Mouse (Mus musculus): ENCODE measurements around the gene Fam178b. TPM values are rescaled to one million over a fixed set of nuclear protein-coding genes. Genes with fewer than 3 reads are reported as not detected.

Fam178b gene
- polyA plus RNA-seq (2015; fragmentation: Nextera tagmentation; extraction: Ambion mirVana), result 0.34 TPM in 1 of 2 replicates, not detected in the other

GRCm38 (mm10) chr1:36682620-36683355 is at the start of gene Fam178b:
TSS of gene Fam178b (minus strand) at chr1:36683183.
- 94% methylated on average over 39 of the region's 39 CpGs for WGBS
- no peaks in the 10 kb centered on the region for H3K27me3 ChIP-seq
- H3K36me3 ChIP-seq, result no peaks in the 10 kb centered on the region
- H3K4me3 ChIP-seq, result no peak within 1 kb of the TSS
- H3K9ac ChIP-seq, result no peak within 1 kb of the TSS
- no peaks in the 10 kb centered on the region for H3K4me1 ChIP-seq (replicated peaks)
- H3K4me2 ChIP-seq, result no peak within 1 kb of the TSS
- no peaks in the 10 kb centered on the region for H3K9me3 ChIP-seq
- ATAC-seq (ENCODE audit: low FRiP score, low read depth), result no peak
- H3K27ac ChIP-seq (replicated peaks), result no peak within 1 kb of the TSS

GRCm38 (mm10) chr1:36724057-36724431 is 41.1 kb upstream of the Fam178b start:
- H3K4me3 ChIP-seq, result no peak overlapping the region
- H3K9ac ChIP-seq, result no peak overlapping the region
- no peaks in the 10 kb centered on the region for H3K9me3 ChIP-seq
- no peak for ATAC-seq (ENCODE audit: low FRiP score, low read depth)
- H3K27me3 ChIP-seq, result no peaks in the 10 kb centered on the region
- H3K36me3 ChIP-seq, result no peaks in the 10 kb centered on the region
- H3K4me1 ChIP-seq (replicated peaks), result no peaks in the 10 kb centered on the region
- WGBS, result 68% methylated on average over 4 of the region's 4 CpGs
- H3K27ac ChIP-seq (replicated peaks), result no peak overlapping the region
- no peak overlapping the region for H3K4me2 ChIP-seq

GRCm38 (mm10) chr1:36723146-36724056 is 40.4 kb upstream of the Fam178b start:
- 73% methylated on average over 16 of the region's 16 CpGs for WGBS
- Histone ChIP-seq H3K4me1 (replicated peaks) (no peaks in the 10 kb centered on the region), H3K4me3 (no peak overlapping the region), H3K27me3 (no peaks in the 10 kb centered on the region), H3K9ac (no peak overlapping the region), H3K4me2 (no peak overlapping the region), H3K36me3 (no peaks in the 10 kb centered on the region), H3K27ac (replicated peaks) (no peak overlapping the region), H3K9me3 (no peaks in the 10 kb centered on the region)
- ATAC-seq (ENCODE audit: low FRiP score, low read depth), result no peak

- H3K4me2 ChIP-seq, result no peak overlapping the region
- H3K27me3 ChIP-seq, result no peaks in the 10 kb centered on the region
- H3K4me1 ChIP-seq (replicated peaks), result no peaks in the 10 kb centered on the region
- H3K9ac ChIP-seq, result no peak overlapping the region
- WGBS, result 86% methylated on average over 1 of the region's 1 CpGs
- H3K9me3 ChIP-seq, result no peaks in the 10 kb centered on the region
- H3K4me3 ChIP-seq, result no peak overlapping the region
- no peak for ATAC-seq (ENCODE audit: low FRiP score, low read depth)
- no peaks in the 10 kb centered on the region for H3K36me3 ChIP-seq
- no peak overlapping the region for H3K27ac ChIP-seq (replicated peaks)
Measured at GRCm38 (mm10) chr1:36718786-36719185, 35.8 kb upstream of the Fam178b start.

- no peak for ATAC-seq (ENCODE audit: low FRiP score, low read depth)
- no peaks in the 10 kb centered on the region for H3K27me3 ChIP-seq
- H3K4me1 ChIP-seq (replicated peaks), result 0 out of 2 replicates have a peak, but pooled peaks cover under 1% of the 10 kb centered on the region
- no peak within 1 kb of the TSS for H3K4me3 ChIP-seq
- no peak within 1 kb of the TSS for H3K4me2 ChIP-seq
- no peak within 1 kb of the TSS for H3K9ac ChIP-seq
- H3K9me3 ChIP-seq, result no peaks in the 10 kb centered on the region
- WGBS, result 79% methylated on average over 5 of the region's 5 CpGs
- no peaks in the 10 kb centered on the region for H3K36me3 ChIP-seq
- no peak within 1 kb of the TSS for H3K27ac ChIP-seq (replicated peaks)
Measured at GRCm38 (mm10) chr1:36714311-36714710, 31.3 kb upstream of the Fam178b start, which contains the start of gene Actr1b. TSS of gene Actr1b (minus strand) at chr1:36714422.

GRCm38 (mm10) chr1:36711104-36711503 is 28.1 kb upstream of the Fam178b start:
- peaks cover 9% of the 10 kb centered on the region for H3K36me3 ChIP-seq
- ATAC-seq (ENCODE audit: low FRiP score, low read depth), result no peak
- no peak overlapping the region for H3K4me2 ChIP-seq
- no peaks in the 10 kb centered on the region for H3K9me3 ChIP-seq
- no peaks in the 10 kb centered on the region for H3K27me3 ChIP-seq
- WGBS, result 96% methylated on average over 2 of the region's 2 CpGs
- no peak overlapping the region for H3K9ac ChIP-seq
- H3K4me3 ChIP-seq, result no peak overlapping the region
- H3K4me1 ChIP-seq (replicated peaks), result peaks cover 25% of the 10 kb centered on the region
- H3K27ac ChIP-seq (replicated peaks), result no peak overlapping the region

GRCm38 (mm10) chr1:36709854-36710280 is 26.9 kb upstream of the Fam178b start, which contains the start of gene 4933424G06Rik:
TSS of gene 4933424G06Rik (plus strand) at chr1:36710149.
- H3K27ac ChIP-seq (replicated peaks), result peak within 1 kb of the TSS; percentile 80
- H3K4me2 ChIP-seq, result peak within 1 kb of the TSS; percentile 78
- H3K4me1 ChIP-seq (replicated peaks), result peaks cover 25% of the 10 kb centered on the region
- peaks cover 22% of the 10 kb centered on the region for H3K36me3 ChIP-seq
- no peaks in the 10 kb centered on the region for H3K9me3 ChIP-seq
- WGBS, result under 1% methylated on average over 29 of the region's 29 CpGs
- peak within 1 kb of the TSS; percentile 74 for H3K9ac ChIP-seq
- peak within 1 kb of the TSS; percentile 64 for H3K4me3 ChIP-seq
- peak; percentile 97 for ATAC-seq (ENCODE audit: low FRiP score, low read depth)
- no peaks in the 10 kb centered on the region for H3K27me3 ChIP-seq

GRCm38 (mm10) chr1:36709055-36709853 is 26.3 kb upstream of the Fam178b start:
- Histone ChIP-seq H3K4me3 (peak overlapping the region; percentile 64), H3K36me3 (peaks cover 28% of the 10 kb centered on the region), H3K27ac (replicated peaks) (peak overlapping the region; percentile 80), H3K9me3 (no peaks in the 10 kb centered on the region), H3K4me1 (replicated peaks) (peaks cover 25% of the 10 kb centered on the region), H3K27me3 (no peaks in the 10 kb centered on the region), H3K9ac (peak overlapping the region; percentile 74), H3K4me2 (peak overlapping the region; percentile 78)
- peak; percentile 74 for ATAC-seq (ENCODE audit: low FRiP score, low read depth)
- under 1% methylated on average over 33 of the region's 33 CpGs for WGBS

- WGBS, result 88% methylated on average over 1 of the region's 1 CpGs
- peak overlapping the region; percentile 74 for H3K9ac ChIP-seq
- peaks cover 34% of the 10 kb centered on the region for H3K36me3 ChIP-seq
- H3K4me1 ChIP-seq (replicated peaks), result peaks cover 25% of the 10 kb centered on the region
- H3K4me3 ChIP-seq, result peak overlapping the region; percentile 64
- ATAC-seq (ENCODE audit: low FRiP score, low read depth), result no peak
- H3K4me2 ChIP-seq, result peak overlapping the region; percentile 78
- no peaks in the 10 kb centered on the region for H3K27me3 ChIP-seq
- no peaks in the 10 kb centered on the region for H3K9me3 ChIP-seq
- H3K27ac ChIP-seq (replicated peaks), result no peak overlapping the region
Measured at GRCm38 (mm10) chr1:36708626-36709025, 25.6 kb upstream of the Fam178b start.

- H3K36me3 ChIP-seq, result peaks cover 42% of the 10 kb centered on the region
- peak overlapping the region; percentile 64; the same call in 1 of the 2 replicates for H3K4me3 ChIP-seq
- no peak overlapping the region for H3K9ac ChIP-seq
- no peaks in the 10 kb centered on the region for H3K9me3 ChIP-seq
- ATAC-seq (ENCODE audit: low FRiP score, low read depth), result no peak
- peak overlapping the region; percentile 78 for H3K4me2 ChIP-seq
- H3K27me3 ChIP-seq, result no peaks in the 10 kb centered on the region
- no peak overlapping the region for H3K27ac ChIP-seq (replicated peaks)
- 83% methylated on average over 3 of the region's 3 CpGs for WGBS
- H3K4me1 ChIP-seq (replicated peaks), result peaks cover 25% of the 10 kb centered on the region
Measured at GRCm38 (mm10) chr1:36707797-36708196, 24.8 kb upstream of the Fam178b start.

- H3K9ac ChIP-seq, result no peak overlapping the region
- no peak for ATAC-seq (ENCODE audit: low FRiP score, low read depth)
- H3K9me3 ChIP-seq, result no peaks in the 10 kb centered on the region
- 87% methylated on average over 2 of the region's 2 CpGs for WGBS
- no peak overlapping the region for H3K4me2 ChIP-seq
- no peaks in the 10 kb centered on the region for H3K27me3 ChIP-seq
- no peak overlapping the region for H3K27ac ChIP-seq (replicated peaks)
- H3K4me1 ChIP-seq (replicated peaks), result peaks cover 25% of the 10 kb centered on the region
- H3K36me3 ChIP-seq, result peaks cover 49% of the 10 kb centered on the region
- no peak overlapping the region for H3K4me3 ChIP-seq
Measured at GRCm38 (mm10) chr1:36707166-36707565, 24.2 kb upstream of the Fam178b start.

Measured in hindbrain, embryonic 15.5 days (tissue).